Mouse (Mus musculus): ENCODE results near the gene Ston1. TPM values are rescaled to one million over a fixed set of nuclear protein-coding genes. Genes with fewer than 3 reads are reported as not detected.

Gene Ston1
- polyA plus RNA-seq, 1 experiment from 2014 or later = 3.4 TPM

- Histone ChIP-seq H3K27ac (ENCODE audit: low read depth, low read length) (no peak overlapping the region), H3K9ac (ENCODE audit: low read length) (no peak overlapping the region), H3K4me1 (replicated peaks; ENCODE audit: control insufficient read depth, insufficient read depth, low read length) (peaks cover 5% of the 10 kb centered on the region), H3K36me3 (ENCODE audit: control insufficient read depth, insufficient read depth, low read length) (no peaks in the 10 kb centered on the region), H3K9me3 (ENCODE audit: control insufficient read depth, low read length) (no peaks in the 10 kb centered on the region), H3K27me3 (ENCODE audit: control insufficient read depth, insufficient read depth, low read length) (no peaks in the 10 kb centered on the region), H3K4me2 (ENCODE audit: low read depth, low read length, severe bottlenecking) (no peak overlapping the region), H3K4me3 (ENCODE audit: low read depth, low read length) (no peak overlapping the region)
- no peak for ATAC-seq (replicated peaks; ENCODE audit: low FRiP score)
- 94% methylated on average over 13 of the region's 13 CpGs for WGBS
- DNase-seq (ENCODE audit: low spot score) = no peak
Observed at GRCm38 (mm10) chr17:88625350-88625749, 27.9 kb downstream of the Ston1 start.

GRCm38 (mm10) chr17:88625931-88626330, 28.4 kb downstream of the Ston1 start:
- Histone ChIP-seq H3K4me2 (ENCODE audit: low read depth, low read length, severe bottlenecking) (no peak overlapping the region), H3K27me3 (ENCODE audit: control insufficient read depth, insufficient read depth, low read length) (no peaks in the 10 kb centered on the region), H3K27ac (ENCODE audit: low read depth, low read length) (no peak overlapping the region), H3K9ac (ENCODE audit: low read length) (no peak overlapping the region), H3K4me3 (ENCODE audit: low read depth, low read length) (no peak overlapping the region), H3K4me1 (replicated peaks; ENCODE audit: control insufficient read depth, insufficient read depth, low read length) (peaks cover 5% of the 10 kb centered on the region), H3K36me3 (ENCODE audit: control insufficient read depth, insufficient read depth, low read length) (no peaks in the 10 kb centered on the region), H3K9me3 (ENCODE audit: control insufficient read depth, low read length) (no peaks in the 10 kb centered on the region)
- 78% methylated on average over 7 of the region's 7 CpGs for WGBS
- DNase-seq (ENCODE audit: low spot score) (no peak), ATAC-seq (replicated peaks; ENCODE audit: low FRiP score) (no peak)

- no peak overlapping the region for H3K4me2 ChIP-seq (ENCODE audit: low read depth, low read length, severe bottlenecking)
- no peak overlapping the region for H3K4me3 ChIP-seq (ENCODE audit: low read depth, low read length)
- no peak for DNase-seq (ENCODE audit: low spot score)
- no peak for ATAC-seq (replicated peaks; ENCODE audit: low FRiP score)
- WGBS = 41% methylated on average over 7 of the region's 7 CpGs
- no peaks in the 10 kb centered on the region for H3K9me3 ChIP-seq (ENCODE audit: control insufficient read depth, low read length)
- 0 out of 2 replicates have a peak overlapping the region, but pooled peaks have one; percentile 39 for H3K27ac ChIP-seq (ENCODE audit: low read depth, low read length)
- H3K27me3 ChIP-seq (ENCODE audit: control insufficient read depth, insufficient read depth, low read length) = no peaks in the 10 kb centered on the region
- no peaks in the 10 kb centered on the region for H3K36me3 ChIP-seq (ENCODE audit: control insufficient read depth, insufficient read depth, low read length)
- H3K9ac ChIP-seq (ENCODE audit: low read length) = no peak overlapping the region
- H3K4me1 ChIP-seq (replicated peaks; ENCODE audit: control insufficient read depth, insufficient read depth, low read length) = peaks cover 5% of the 10 kb centered on the region
Observed at GRCm38 (mm10) chr17:88626347-88626811, 28.9 kb downstream of the Ston1 start.

GRCm38 (mm10) chr17:88627150-88627549, 29.7 kb downstream of the Ston1 start:
- ATAC-seq (replicated peaks; ENCODE audit: low FRiP score) (no peak), DNase-seq (ENCODE audit: low spot score) (no peak)
- Histone ChIP-seq H3K27ac (ENCODE audit: low read depth, low read length) (no peak overlapping the region), H3K36me3 (ENCODE audit: control insufficient read depth, insufficient read depth, low read length) (no peaks in the 10 kb centered on the region), H3K9ac (ENCODE audit: low read length) (no peak overlapping the region), H3K9me3 (ENCODE audit: control insufficient read depth, low read length) (no peaks in the 10 kb centered on the region), H3K27me3 (ENCODE audit: control insufficient read depth, insufficient read depth, low read length) (no peaks in the 10 kb centered on the region), H3K4me3 (ENCODE audit: low read depth, low read length) (no peak overlapping the region), H3K4me2 (ENCODE audit: low read depth, low read length, severe bottlenecking) (no peak overlapping the region), H3K4me1 (replicated peaks; ENCODE audit: control insufficient read depth, insufficient read depth, low read length) (peaks cover 5% of the 10 kb centered on the region)
- WGBS = 84% methylated on average over 7 of the region's 7 CpGs

- Histone ChIP-seq H3K4me1 (replicated peaks; ENCODE audit: control insufficient read depth, insufficient read depth, low read length) (peaks cover 5% of the 10 kb centered on the region), H3K9me3 (ENCODE audit: control insufficient read depth, low read length) (no peaks in the 10 kb centered on the region), H3K27ac (ENCODE audit: low read depth, low read length) (no peak overlapping the region), H3K9ac (ENCODE audit: low read length) (no peak overlapping the region), H3K4me3 (ENCODE audit: low read depth, low read length) (no peak overlapping the region), H3K4me2 (ENCODE audit: low read depth, low read length, severe bottlenecking) (no peak overlapping the region), H3K36me3 (ENCODE audit: control insufficient read depth, insufficient read depth, low read length) (no peaks in the 10 kb centered on the region), H3K27me3 (ENCODE audit: control insufficient read depth, insufficient read depth, low read length) (no peaks in the 10 kb centered on the region)
- ATAC-seq (replicated peaks; ENCODE audit: low FRiP score) (peak; percentile 4; the same call in 1 of the 2 replicates), DNase-seq (ENCODE audit: low spot score) (no peak)
- WGBS = 60% methylated on average over 10 of the region's 10 CpGs
Observed at GRCm38 (mm10) chr17:88628676-88629380, 31.3 kb downstream of the Ston1 start.

- ATAC-seq (replicated peaks; ENCODE audit: low FRiP score) (peak; percentile 30), DNase-seq (ENCODE audit: low spot score) (no peak)
- Histone ChIP-seq H3K36me3 (ENCODE audit: control insufficient read depth, insufficient read depth, low read length) (no peaks in the 10 kb centered on the region), H3K27me3 (ENCODE audit: control insufficient read depth, insufficient read depth, low read length) (no peaks in the 10 kb centered on the region), H3K9ac (ENCODE audit: low read length) (no peak overlapping the region), H3K4me3 (ENCODE audit: low read depth, low read length) (no peak overlapping the region), H3K27ac (ENCODE audit: low read depth, low read length) (0 out of 2 replicates have a peak overlapping the region, but pooled peaks have one; percentile 58), H3K4me1 (replicated peaks; ENCODE audit: control insufficient read depth, insufficient read depth, low read length) (peaks cover 5% of the 10 kb centered on the region), H3K9me3 (ENCODE audit: control insufficient read depth, low read length) (no peaks in the 10 kb centered on the region), H3K4me2 (ENCODE audit: low read depth, low read length, severe bottlenecking) (no peak overlapping the region)
- WGBS = 45% methylated on average over 4 of the region's 4 CpGs
Observed at GRCm38 (mm10) chr17:88629381-88629759, 31.9 kb downstream of the Ston1 start.

- Histone ChIP-seq H3K9me3 (ENCODE audit: control insufficient read depth, low read length) (no peaks in the 10 kb centered on the region), H3K27ac (ENCODE audit: low read depth, low read length) (peak overlapping the region; percentile 58), H3K36me3 (ENCODE audit: control insufficient read depth, insufficient read depth, low read length) (no peaks in the 10 kb centered on the region), H3K4me2 (ENCODE audit: low read depth, low read length, severe bottlenecking) (0 out of 2 replicates have a peak overlapping the region, but pooled peaks have one; percentile 13), H3K4me1 (replicated peaks; ENCODE audit: control insufficient read depth, insufficient read depth, low read length) (peaks cover 5% of the 10 kb centered on the region), H3K27me3 (ENCODE audit: control insufficient read depth, insufficient read depth, low read length) (no peaks in the 10 kb centered on the region), H3K9ac (ENCODE audit: low read length) (no peak overlapping the region; the same call in 1 of the 2 replicates), H3K4me3 (ENCODE audit: low read depth, low read length) (no peak overlapping the region)
- 12% methylated on average over 11 of the region's 11 CpGs for WGBS
- peak; percentile 80 for ATAC-seq (replicated peaks; ENCODE audit: low FRiP score)
- DNase-seq (ENCODE audit: low spot score) = peak; percentile 66
Observed at GRCm38 (mm10) chr17:88629931-88630553, 32.6 kb downstream of the Ston1 start.

GRCm38 (mm10) chr17:88630554-88630948, 33.1 kb downstream of the Ston1 start:
- Histone ChIP-seq H3K36me3 (ENCODE audit: control insufficient read depth, insufficient read depth, low read length) (no peaks in the 10 kb centered on the region), H3K27ac (ENCODE audit: low read depth, low read length) (no peak overlapping the region), H3K9ac (ENCODE audit: low read length) (no peak overlapping the region), H3K4me2 (ENCODE audit: low read depth, low read length, severe bottlenecking) (no peak overlapping the region), H3K4me3 (ENCODE audit: low read depth, low read length) (no peak overlapping the region), H3K9me3 (ENCODE audit: control insufficient read depth, low read length) (no peaks in the 10 kb centered on the region), H3K4me1 (replicated peaks; ENCODE audit: control insufficient read depth, insufficient read depth, low read length) (peaks cover 5% of the 10 kb centered on the region), H3K27me3 (ENCODE audit: control insufficient read depth, insufficient read depth, low read length) (no peaks in the 10 kb centered on the region)
- DNase-seq (ENCODE audit: low spot score) = no peak
- WGBS = 74% methylated on average over 3 of the region's 3 CpGs
- no peak for ATAC-seq (replicated peaks; ENCODE audit: low FRiP score)
